Mouse (Mus musculus) megakaryocyte, embryonic 14.5 days (primary cell): ENCODE measurements around the gene Hemk1. TPM values are rescaled to one million over a fixed set of nuclear protein-coding genes. Genes with fewer than 3 reads are reported as not detected.

Experiments
- H3K27me3 ChIP-seq: replicated peaks from 2 replicates; pipeline ENCODE3; 2012; ENCODE audit warnings: inconsistent platforms
- H3K36me3 ChIP-seq: replicated peaks from 2 replicates; pipeline ENCODE3; 2012; ENCODE audit warnings: low read length, inconsistent platforms, mixed read lengths
- H3K4me1 ChIP-seq: 2 replicates; pipeline ENCODE4 v1.6.1; 2012; ENCODE audit warnings: inconsistent platforms
- H3K4me3 ChIP-seq: replicated peaks from 2 replicates; pipeline ENCODE3; 2012; ENCODE audit warnings: moderate library complexity, mild to moderate bottlenecking, inconsistent platforms
- H3K9me3 ChIP-seq: 2 replicates; pipeline ENCODE4 v1.6.1; 2012; ENCODE audit warnings: inconsistent platforms
- FLI1 ChIP-seq: IDR thresholded peaks from 2 replicates; pipeline ENCODE4 v1.6.1; 2012; ENCODE audit warnings: low read length, inconsistent platforms, mixed read lengths
- GATA1 ChIP-seq: IDR thresholded peaks from 3 replicates; pipeline ENCODE4 v1.6.1; 2012; ENCODE audit warnings: mixed read lengths, low read length, inconsistent platforms, borderline replicate concordance
- polyA plus RNA-seq: library from polyadenylated mRNA; stranded (reverse); fragments of >175 nt; gene quantifications from 2 replicates; pipeline ENCODE4 v1.2.3, GENCODE M21; 2012; ENCODE audit warnings: low replicate concordance; ENCODE audit not compliant: insufficient read depth

Hemk1 gene
- polyA plus RNA-seq, 1 experiment: 8.1 TPM

- Histone ChIP-seq H3K9me3 (no peaks in the 10 kb centered on the region), H3K4me1 (peaks cover 98% of the 10 kb centered on the region), H3K4me3 (no peak overlapping the region), H3K36me3 (peaks cover 51% of the 10 kb centered on the region), H3K27me3 (no peaks in the 10 kb centered on the region)
- TF ChIP-seq GATA1 (no peak), FLI1 (no peak)
These were observed 33.8 kb downstream of the Hemk1 start for GRCm38 (mm10) chr9:107304383-107304782.

DNA sequence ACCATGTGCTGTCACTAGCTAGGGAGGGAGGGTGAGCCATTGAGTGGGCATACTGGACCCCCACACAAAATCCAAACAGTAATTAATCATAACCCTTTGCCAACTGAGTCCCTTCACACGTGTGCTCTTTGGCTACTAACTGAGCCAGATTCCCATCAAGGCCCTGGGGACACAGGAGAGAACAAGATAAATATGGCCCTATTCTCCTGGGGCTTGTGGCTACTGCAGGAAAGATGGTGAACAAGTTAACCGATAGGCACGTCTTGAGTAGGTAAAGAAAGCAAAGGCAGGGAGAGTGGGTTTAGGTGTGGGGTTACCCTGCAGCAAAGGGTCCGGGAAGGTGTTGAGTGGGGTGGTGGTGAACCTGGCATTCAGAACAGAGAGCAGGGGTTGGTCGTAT, 34.2 kb downstream of the Hemk1 start:
- Histone ChIP-seq H3K27me3 (no peaks in the 10 kb centered on the region), H3K4me1 (peaks cover 98% of the 10 kb centered on the region), H3K9me3 (no peaks in the 10 kb centered on the region), H3K36me3 (peaks cover 55% of the 10 kb centered on the region), H3K4me3 (no peak overlapping the region)
- no peak for TF ChIP-seq GATA1
- no peak for TF ChIP-seq FLI1

GRCm38 (mm10) chr9:107303121-107303820, 34.9 kb downstream of the Hemk1 start:
- Histone ChIP-seq H3K27me3 (no peaks in the 10 kb centered on the region), H3K36me3 (peaks cover 60% of the 10 kb centered on the region), H3K4me1 (peaks cover 98% of the 10 kb centered on the region), H3K4me3 (peak overlapping the region; percentile 50), H3K9me3 (no peaks in the 10 kb centered on the region)
- TF ChIP-seq FLI1 (no peak), GATA1 (no peak)

GRCm38 (mm10) chr9:107302592-107302991, 35.6 kb downstream of the Hemk1 start:
- H3K36me3 ChIP-seq: peaks cover 64% of the 10 kb centered on the region
- H3K27me3 ChIP-seq: no peaks in the 10 kb centered on the region
- no peak overlapping the region for H3K4me3 ChIP-seq
- H3K9me3 ChIP-seq: no peaks in the 10 kb centered on the region
- peaks cover 98% of the 10 kb centered on the region for H3K4me1 ChIP-seq
- TF ChIP-seq FLI1 (no peak), GATA1 (no peak)

DNA sequence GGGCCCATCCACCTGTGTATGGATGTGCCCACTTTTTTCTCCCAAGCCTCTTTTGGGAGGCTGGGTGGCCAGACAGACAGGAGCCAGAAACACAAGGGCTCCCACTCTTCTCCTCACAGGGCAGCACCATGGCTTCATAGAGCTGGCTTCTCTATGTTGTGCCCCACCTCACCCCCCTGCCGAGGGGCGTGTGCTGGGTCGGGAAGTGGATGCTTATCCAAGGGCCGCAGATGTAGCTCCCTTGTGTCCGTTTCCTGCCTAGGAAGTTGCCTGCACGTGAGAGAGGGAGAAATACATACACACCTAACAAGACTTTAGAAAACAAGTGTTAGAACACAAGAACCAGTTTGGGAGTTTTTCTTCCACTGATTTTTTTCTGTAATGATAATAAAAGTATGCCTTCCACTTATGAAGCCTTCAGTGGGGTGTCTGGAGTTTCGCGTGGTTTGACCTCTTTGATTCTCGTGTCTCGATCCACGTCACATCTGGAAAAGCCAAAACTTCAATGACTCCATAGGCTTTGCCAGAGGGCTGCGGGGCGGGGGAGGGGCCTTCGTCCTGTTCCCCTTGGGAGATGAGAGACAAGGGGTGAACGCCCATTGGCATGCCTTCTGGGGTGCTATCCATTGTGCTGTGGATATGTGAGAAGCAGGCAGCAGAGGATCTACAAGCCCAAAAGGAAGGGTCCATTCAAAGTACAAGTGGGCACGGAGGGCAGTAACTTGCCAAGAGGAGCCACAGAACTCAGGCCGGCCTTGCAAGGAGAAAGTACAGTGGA, 36.4 kb downstream of the Hemk1 start:
- H3K36me3 ChIP-seq: peaks cover 64% of the 10 kb centered on the region

DNA sequence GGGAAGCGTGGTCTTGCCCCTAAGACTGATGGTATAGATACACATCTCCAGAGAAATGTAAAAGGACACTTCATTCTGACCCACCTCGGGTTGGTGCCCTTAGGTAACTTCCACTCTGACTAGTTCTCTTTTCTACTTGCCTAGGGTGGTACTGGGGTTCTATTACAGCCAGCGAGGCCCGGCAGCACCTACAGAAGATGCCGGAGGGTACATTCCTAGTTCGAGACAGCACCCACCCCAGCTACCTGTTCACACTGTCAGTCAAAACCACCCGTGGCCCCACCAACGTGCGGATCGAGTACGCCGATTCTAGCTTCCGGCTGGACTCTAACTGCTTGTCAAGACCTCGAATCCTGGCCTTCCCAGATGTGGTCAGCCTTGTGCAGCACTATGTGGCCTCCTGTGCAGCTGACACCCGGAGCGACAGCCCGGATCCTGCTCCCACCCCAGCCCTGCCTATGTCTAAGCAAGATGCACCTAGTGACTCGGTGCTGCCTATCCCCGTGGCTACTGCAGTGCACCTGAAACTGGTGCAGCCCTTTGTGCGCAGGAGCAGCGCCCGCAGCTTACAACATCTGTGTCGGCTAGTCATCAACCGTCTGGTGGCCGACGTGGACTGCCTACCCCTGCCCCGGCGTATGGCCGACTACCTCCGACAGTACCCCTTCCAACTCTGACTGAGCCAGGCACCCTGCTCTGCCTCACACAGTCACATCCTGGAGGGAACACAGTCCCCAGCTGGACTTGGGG, 37.8 kb downstream of the Hemk1 start:
- peaks cover 64% of the 10 kb centered on the region for H3K36me3 ChIP-seq
- TF ChIP-seq FLI1 (no peak), GATA1 (no peak)
- peaks cover 86% of the 10 kb centered on the region for H3K4me1 ChIP-seq
- no peaks in the 10 kb centered on the region for H3K9me3 ChIP-seq
- no peaks in the 10 kb centered on the region for H3K27me3 ChIP-seq
- H3K4me3 ChIP-seq: peak overlapping the region; percentile 97

More for the DNA sequence above, 36.4 kb downstream of the Hemk1 start:
- no peak for TF ChIP-seq GATA1
- TF ChIP-seq FLI1: no peak
- H3K9me3 ChIP-seq: no peaks in the 10 kb centered on the region
- H3K4me3 ChIP-seq: peak overlapping the region; percentile 97
- H3K4me1 ChIP-seq: peaks cover 91% of the 10 kb centered on the region
- H3K27me3 ChIP-seq: no peaks in the 10 kb centered on the region

DNA sequence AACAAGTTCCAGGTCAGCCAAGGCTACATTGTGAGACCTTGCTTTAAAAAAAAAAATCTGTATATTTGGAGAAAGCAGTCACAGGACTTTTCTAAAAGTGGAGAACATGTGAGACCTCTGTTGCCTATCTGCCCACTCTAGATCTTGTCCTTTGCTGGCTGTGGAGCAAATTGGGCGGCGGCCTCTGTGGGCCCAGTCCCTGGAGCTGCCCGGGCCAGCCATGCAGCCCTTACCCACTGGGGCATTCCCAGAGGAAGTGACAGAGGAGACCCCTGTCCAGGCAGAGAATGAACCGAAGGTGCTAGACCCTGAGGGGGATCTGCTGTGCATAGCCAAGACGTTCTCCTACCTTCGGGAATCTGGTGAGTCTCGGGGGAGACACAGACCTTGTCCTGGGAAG, 38.4 kb downstream of the Hemk1 start:
- Histone ChIP-seq H3K27me3 (no peaks in the 10 kb centered on the region), H3K36me3 (peaks cover 64% of the 10 kb centered on the region), H3K4me3 (peak overlapping the region; percentile 97), H3K9me3 (no peaks in the 10 kb centered on the region), H3K4me1 (peaks cover 83% of the 10 kb centered on the region)
- TF ChIP-seq FLI1: no peak
- TF ChIP-seq GATA1: no peak

DNA sequence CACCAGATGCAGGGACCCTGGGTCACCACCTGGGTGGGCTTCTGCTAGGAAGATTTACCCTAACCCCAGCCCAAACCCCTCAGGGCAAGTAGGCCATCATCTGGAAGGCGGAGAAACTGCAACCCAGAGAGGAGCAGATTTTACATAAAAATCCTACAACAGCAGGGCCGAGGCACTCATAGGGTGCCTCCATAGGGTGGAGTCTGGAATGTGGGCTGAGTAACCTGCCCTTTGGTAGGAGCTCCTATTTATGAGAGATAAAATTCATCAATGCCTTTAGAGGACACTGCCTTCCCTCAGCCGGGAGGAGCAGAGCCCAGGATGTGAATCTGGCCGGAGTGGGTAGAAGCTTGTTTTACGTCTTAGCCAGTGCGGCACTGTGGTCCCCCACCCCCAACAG, 39.3 kb downstream of the Hemk1 start:
- H3K9me3 ChIP-seq: no peaks in the 10 kb centered on the region
- peak overlapping the region; percentile 97 for H3K4me3 ChIP-seq
- no peaks in the 10 kb centered on the region for H3K27me3 ChIP-seq
- H3K36me3 ChIP-seq: peaks cover 59% of the 10 kb centered on the region
- H3K4me1 ChIP-seq: peaks cover 83% of the 10 kb centered on the region
- no peak for TF ChIP-seq GATA1
- TF ChIP-seq FLI1: no peak

- Histone ChIP-seq H3K9me3 (no peaks in the 10 kb centered on the region), H3K36me3 (peaks cover 52% of the 10 kb centered on the region), H3K4me3 (peak overlapping the region; percentile 97), H3K4me1 (peaks cover 77% of the 10 kb centered on the region), H3K27me3 (no peaks in the 10 kb centered on the region)
- TF ChIP-seq FLI1: no peak
- no peak for TF ChIP-seq GATA1
These were observed 39.9 kb downstream of the Hemk1 start for GRCm38 (mm10) chr9:107298059-107298780.
